Mouse (Mus musculus) stomach, embryonic 14.5 days (tissue): ENCODE measurements at regions not wholly inside any gene's neighbourhood (a gene's known extent, or its start where the extent isn't known, plus 50 kb on each side); places are given as distances from the start of the nearest gene placed in this dataset.

ENCODE experiments used
- ATAC-seq: fragments of 200-750 bp; cut with Nextera tagmentation; 2 replicates; pipeline ENCODE4 v1.8.0; 2017; ENCODE audit warnings: low read depth, moderate TSS enrichment; ENCODE audit not compliant: insufficient number of reproducible peaks, insufficient read depth, low FRiP score
- H3K27ac ChIP-seq: fragments of 300-500 bp; sonication (generic); 2 replicates; pipeline ENCODE4 v1.5.1; 2014; ENCODE audit warnings: mild to moderate bottlenecking, low read length, moderate library complexity, mixed read lengths
- H3K27me3 ChIP-seq: fragments of 300-500 bp; sonication (generic); 2 replicates; pipeline ENCODE4 v1.6.1; 2014; ENCODE audit warnings: low read length, control low read depth, mixed read lengths; ENCODE audit not compliant: control insufficient read depth, insufficient read depth
- H3K36me3 ChIP-seq: fragments of 300-500 bp; sonication (generic); 2 replicates; pipeline ENCODE4 v1.6.1; 2014; ENCODE audit warnings: mild to moderate bottlenecking, control low read depth, low read length, moderate library complexity, mixed read lengths; ENCODE audit not compliant: control insufficient read depth, insufficient read depth
- H3K4me1 ChIP-seq: fragments of 300-500 bp; sonication (generic); 2 replicates; pipeline ENCODE4 v1.6.1; 2014; ENCODE audit warnings: low read length, control low read depth, mixed read lengths; ENCODE audit not compliant: control insufficient read depth, insufficient read depth
- H3K4me2 ChIP-seq: fragments of 300-500 bp; sonication (generic); replicated peaks from 2 replicates; pipeline ENCODE4 v1.6.1; 2014; ENCODE audit warnings: low read depth, low read length, control low read depth
- H3K4me3 ChIP-seq: fragments of 300-500 bp; sonication (generic); 2 replicates; pipeline ENCODE4 v1.5.1; 2014; ENCODE audit warnings: low read depth, low read length, control low read depth
- H3K9ac ChIP-seq: fragments of 300-500 bp; sonication (generic); replicated peaks from 2 replicates; pipeline ENCODE4 v1.6.1; 2014; ENCODE audit warnings: low read depth, mild to moderate bottlenecking, control low read depth, low read length, moderate library complexity, mixed read lengths
- H3K9me3 ChIP-seq: fragments of 300-500 bp; sonication (generic); 2 replicates; pipeline ENCODE4 v1.6.1; 2016; ENCODE audit warnings: low read depth, low read length, control low read depth; ENCODE audit not compliant: control insufficient read depth
- WGBS: fragments of 180-500 bp; shearing (Covaris S2); extraction: QIAGEN DNeasy Blood & Tissue Kit; methylation state at CpG from one replicate; pipeline ENCODE4 v1.1.7; 2014; 5-methylcytosine and 5-hydroxymethylcytosine counted together

DNA sequence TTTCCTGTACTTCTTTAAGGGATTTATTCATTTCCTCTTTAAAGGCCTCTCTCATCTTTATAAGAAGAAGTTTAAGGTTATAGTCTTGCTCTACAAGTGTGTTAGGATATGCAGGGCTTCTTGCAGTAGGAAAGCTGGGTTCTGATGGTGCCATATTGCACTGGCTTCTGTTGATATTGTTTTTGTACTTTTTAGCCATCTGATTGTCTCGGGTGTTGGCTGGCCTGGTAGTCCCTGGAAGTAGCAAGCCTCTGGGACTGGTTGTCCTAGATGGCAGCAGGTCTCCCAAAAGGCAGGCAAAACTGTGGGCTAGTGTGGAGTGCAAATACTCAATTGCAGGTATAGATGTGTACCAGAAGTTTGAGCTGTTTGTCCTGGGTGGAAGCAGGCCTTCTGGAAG, 147.1 kb downstream of the Ccdc71l start:
- WGBS = 73% methylated on average over 1 of the region's 1 CpGs
- Histone ChIP-seq H3K4me3 (no peak overlapping the region), H3K36me3 (no peaks in the 10 kb centered on the region), H3K9me3 (no peaks in the 10 kb centered on the region), H3K27ac (no peak overlapping the region), H3K4me1 (no peaks in the 10 kb centered on the region), H3K4me2 (no peak overlapping the region), H3K9ac (no peak overlapping the region), H3K27me3 (no peaks in the 10 kb centered on the region)
- no peak for ATAC-seq

DNA sequence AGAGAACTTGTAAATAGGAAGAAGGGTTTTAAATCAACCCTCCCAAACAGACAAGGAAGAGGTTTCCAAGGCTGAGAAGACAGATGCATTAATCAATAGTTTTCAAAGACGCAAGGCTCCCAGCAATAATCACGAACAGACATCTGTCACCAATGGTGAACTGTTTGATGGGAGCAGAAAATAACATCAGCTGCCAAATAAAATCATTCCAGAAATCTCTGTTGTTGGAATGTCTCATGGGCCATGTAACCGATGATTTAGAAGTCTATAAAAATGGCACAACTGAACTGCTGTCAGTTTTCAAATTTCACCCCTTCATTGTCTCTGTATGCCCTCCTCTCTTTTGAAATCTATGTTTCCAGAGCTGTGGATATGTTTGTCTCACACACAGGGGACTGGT, 152.7 kb downstream of the Ccdc71l start:
- 81% methylated on average over 3 of the region's 3 CpGs for WGBS
- Histone ChIP-seq H3K4me3 (no peak overlapping the region), H3K27ac (no peak overlapping the region), H3K4me2 (no peak overlapping the region), H3K9me3 (no peaks in the 10 kb centered on the region), H3K36me3 (no peaks in the 10 kb centered on the region), H3K27me3 (no peaks in the 10 kb centered on the region), H3K4me1 (no peaks in the 10 kb centered on the region), H3K9ac (no peak overlapping the region)
- ATAC-seq = no peak

GRCm38 (mm10) chr12:32533641-32534040, 155.1 kb downstream of the Ccdc71l start:
- Histone ChIP-seq H3K9ac (no peak overlapping the region), H3K4me3 (no peak overlapping the region), H3K27ac (no peak overlapping the region), H3K4me2 (no peak overlapping the region), H3K9me3 (no peaks in the 10 kb centered on the region), H3K36me3 (no peaks in the 10 kb centered on the region), H3K27me3 (no peaks in the 10 kb centered on the region), H3K4me1 (no peaks in the 10 kb centered on the region)
- peak; percentile 87 for ATAC-seq

DNA sequence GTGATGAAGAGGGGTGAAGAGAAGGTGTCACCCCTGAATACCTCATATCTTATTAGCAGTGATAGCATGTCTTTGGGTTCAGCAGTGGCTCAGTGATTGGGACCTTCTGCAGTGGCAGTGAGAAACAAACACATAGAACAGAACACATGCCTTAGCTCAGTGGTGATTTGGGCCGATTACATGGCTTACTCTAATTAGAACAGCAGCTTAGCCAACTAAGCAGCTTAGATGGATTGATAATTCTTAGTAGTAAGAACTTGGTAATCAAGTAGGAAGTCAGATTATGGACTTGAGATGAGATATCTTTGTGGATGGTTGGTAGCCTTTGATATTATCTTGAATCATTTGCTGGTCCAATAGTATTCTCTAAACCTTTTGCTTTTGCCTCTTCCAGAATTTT, 167.0 kb downstream of the Ccdc71l start:
- Histone ChIP-seq H3K9me3 (peaks cover 6% of the 10 kb centered on the region; the same call in 1 of the 2 replicates), H3K9ac (no peak overlapping the region), H3K36me3 (no peaks in the 10 kb centered on the region), H3K4me2 (no peak overlapping the region), H3K4me3 (no peak overlapping the region), H3K27ac (no peak overlapping the region), H3K4me1 (no peaks in the 10 kb centered on the region), H3K27me3 (no peaks in the 10 kb centered on the region)
- WGBS = 88% methylated on average over 1 of the region's 1 CpGs
- ATAC-seq = no peak

DNA sequence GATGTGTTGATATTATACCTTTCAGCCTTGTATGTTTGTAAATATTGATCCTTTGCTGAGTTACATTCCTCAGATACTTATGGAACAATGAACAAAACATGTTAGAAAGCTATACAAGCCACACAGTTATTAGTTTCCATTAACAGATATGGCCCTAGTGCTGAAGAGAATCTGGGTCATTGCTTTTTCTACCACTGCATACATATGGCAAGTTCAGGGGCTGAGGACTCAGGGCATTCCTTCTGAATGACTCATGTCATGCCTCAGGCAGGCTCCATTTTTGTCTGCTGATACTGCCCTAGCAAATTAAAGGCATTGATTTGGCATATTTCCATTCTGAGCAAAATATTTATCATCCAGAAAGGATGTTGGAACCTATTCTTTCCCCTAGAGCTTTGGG, 167.9 kb downstream of the Ccdc71l start:
- ATAC-seq = no peak
- Histone ChIP-seq H3K9ac (no peak overlapping the region), H3K27ac (no peak overlapping the region), H3K4me3 (no peak overlapping the region), H3K9me3 (peaks cover 6% of the 10 kb centered on the region; the same call in 1 of the 2 replicates), H3K4me1 (no peaks in the 10 kb centered on the region), H3K36me3 (no peaks in the 10 kb centered on the region), H3K4me2 (no peak overlapping the region), H3K27me3 (no peaks in the 10 kb centered on the region)

GRCm38 (mm10) chr12:32553793-32554192, 175.3 kb downstream of the Ccdc71l start:
- no peaks in the 10 kb centered on the region for H3K4me1 ChIP-seq
- no peak overlapping the region for H3K9ac ChIP-seq
- no peaks in the 10 kb centered on the region for H3K27me3 ChIP-seq
- no peak overlapping the region for H3K27ac ChIP-seq
- no peak overlapping the region for H3K4me3 ChIP-seq
- no peaks in the 10 kb centered on the region for H3K36me3 ChIP-seq
- no peak for ATAC-seq
- WGBS = 90% methylated on average over 5 of the region's 5 CpGs
- H3K4me2 ChIP-seq = no peak overlapping the region
- peaks cover 1% of the 10 kb centered on the region; the same call in 1 of the 2 replicates for H3K9me3 ChIP-seq

DNA sequence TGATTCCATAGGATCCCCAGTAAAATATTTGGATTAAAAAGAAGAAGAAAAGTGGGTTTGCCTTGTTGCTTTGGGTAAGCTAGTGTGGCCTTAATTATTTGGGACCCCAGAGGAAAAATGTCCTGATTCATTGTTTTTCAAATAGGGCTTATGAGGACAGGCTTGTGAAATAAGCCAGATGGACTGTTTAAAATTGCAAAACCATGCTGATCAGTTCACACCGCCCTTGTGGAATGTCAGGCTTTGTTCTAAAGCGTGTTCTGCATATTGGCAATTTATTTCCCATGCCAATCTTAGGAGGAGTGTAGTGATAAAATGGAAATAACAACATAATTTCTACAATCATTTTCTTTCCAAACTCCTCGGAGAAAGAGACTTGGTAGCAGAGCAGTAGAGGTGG, 189.3 kb downstream of the Ccdc71l start:
- Histone ChIP-seq H3K9me3 (no peaks in the 10 kb centered on the region), H3K4me1 (no peaks in the 10 kb centered on the region), H3K9ac (no peak overlapping the region), H3K4me3 (no peak overlapping the region), H3K36me3 (no peaks in the 10 kb centered on the region), H3K27me3 (no peaks in the 10 kb centered on the region), H3K4me2 (no peak overlapping the region), H3K27ac (no peak overlapping the region)
- WGBS = 64% methylated on average over 3 of the region's 3 CpGs
- ATAC-seq = no peak

DNA sequence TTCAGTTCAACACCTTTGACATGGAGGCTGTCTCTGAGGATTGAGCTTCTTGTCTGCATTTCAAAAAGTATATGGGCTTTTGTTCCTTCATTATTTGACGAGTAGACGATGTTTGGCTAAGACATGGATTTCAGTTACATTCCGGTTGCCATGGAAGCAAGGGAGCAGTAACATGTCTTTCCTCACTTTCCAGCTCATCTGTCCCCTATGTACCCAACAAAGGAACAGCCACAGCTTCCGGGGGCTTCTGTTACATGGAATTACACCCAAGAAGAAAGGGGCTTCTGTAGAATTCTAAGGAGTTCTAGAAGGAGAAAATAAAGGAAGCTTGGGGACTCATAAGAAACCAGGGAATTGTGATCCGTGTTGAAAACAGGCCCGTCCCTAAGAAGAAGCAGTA, 202.8 kb downstream of the Ccdc71l start:
- H3K27me3 ChIP-seq = no peaks in the 10 kb centered on the region
- ATAC-seq = no peak
- H3K9ac ChIP-seq = no peak overlapping the region
- H3K4me1 ChIP-seq = no peaks in the 10 kb centered on the region
- no peaks in the 10 kb centered on the region for H3K9me3 ChIP-seq
- no peaks in the 10 kb centered on the region for H3K36me3 ChIP-seq
- no peak overlapping the region for H3K4me2 ChIP-seq
- 78% methylated on average over 6 of the region's 6 CpGs for WGBS
- H3K4me3 ChIP-seq = no peak overlapping the region
- H3K27ac ChIP-seq = no peak overlapping the region

DNA sequence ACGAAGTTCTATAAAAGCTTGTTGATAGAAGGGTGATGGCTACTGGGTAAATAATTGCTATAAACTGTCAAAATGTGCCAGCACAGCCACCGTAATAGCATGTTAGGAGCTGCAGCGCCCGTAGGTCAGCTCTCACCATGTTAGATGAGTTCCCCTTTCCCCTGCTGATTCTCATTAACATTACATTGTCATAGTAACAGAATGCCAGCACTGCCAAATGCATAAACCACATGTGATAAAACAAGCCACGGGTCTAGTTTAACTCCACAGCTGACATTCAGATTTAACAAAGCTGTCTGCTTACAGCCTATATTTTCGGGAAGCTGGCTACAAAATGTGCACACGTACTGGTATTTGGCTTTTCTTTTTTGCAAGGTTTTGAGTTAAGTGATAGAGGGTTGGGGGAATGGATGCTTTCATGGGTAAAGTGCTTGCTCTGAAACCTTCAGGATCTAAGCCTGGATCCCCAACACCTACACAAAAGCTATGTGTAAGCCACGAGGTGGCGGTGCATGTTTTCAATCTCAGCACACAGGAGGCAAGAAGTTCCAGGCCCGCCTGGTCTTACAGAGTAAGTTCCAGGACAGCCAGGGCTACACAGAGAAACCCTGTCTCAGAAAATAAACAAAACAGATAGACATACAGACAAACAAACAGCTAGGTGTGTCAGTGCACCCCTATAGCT, 217.1 kb upstream of the Nampt start:
- H3K27ac ChIP-seq = no peak overlapping the region
- no peaks in the 10 kb centered on the region for H3K36me3 ChIP-seq
- H3K4me1 ChIP-seq = no peaks in the 10 kb centered on the region
- 74% methylated on average over 10 of the region's 10 CpGs for WGBS
- H3K9ac ChIP-seq = no peak overlapping the region
- no peaks in the 10 kb centered on the region; the same call in 1 of the 2 replicates for H3K9me3 ChIP-seq
- H3K4me3 ChIP-seq = no peak overlapping the region
- no peaks in the 10 kb centered on the region for H3K27me3 ChIP-seq
- no peak overlapping the region for H3K4me2 ChIP-seq
- no peak for ATAC-seq
